Mouse (Mus musculus) kidney, adult 9 months (tissue): Measurements from ENCODE around the gene Numa1.
A peak's percentile ranks its signal among the peaks of the same experiment; 100 is the strongest.
"Not testable (repeated sequence)": the region's sequence is repeated elsewhere in the genome, so short reads cannot be mapped to it uniquely, and the experiment has no call there.

Experiments
- DNase-seq: peaks from one replicate; pipeline ENCODE4 v3.0.0; 2022

Numa1 gene

GRCm38 (mm10) chr7:101998194-101998927, 64.5 kb downstream of the Numa1 start:
- peak; percentile 88 for DNase-seq

DNA sequence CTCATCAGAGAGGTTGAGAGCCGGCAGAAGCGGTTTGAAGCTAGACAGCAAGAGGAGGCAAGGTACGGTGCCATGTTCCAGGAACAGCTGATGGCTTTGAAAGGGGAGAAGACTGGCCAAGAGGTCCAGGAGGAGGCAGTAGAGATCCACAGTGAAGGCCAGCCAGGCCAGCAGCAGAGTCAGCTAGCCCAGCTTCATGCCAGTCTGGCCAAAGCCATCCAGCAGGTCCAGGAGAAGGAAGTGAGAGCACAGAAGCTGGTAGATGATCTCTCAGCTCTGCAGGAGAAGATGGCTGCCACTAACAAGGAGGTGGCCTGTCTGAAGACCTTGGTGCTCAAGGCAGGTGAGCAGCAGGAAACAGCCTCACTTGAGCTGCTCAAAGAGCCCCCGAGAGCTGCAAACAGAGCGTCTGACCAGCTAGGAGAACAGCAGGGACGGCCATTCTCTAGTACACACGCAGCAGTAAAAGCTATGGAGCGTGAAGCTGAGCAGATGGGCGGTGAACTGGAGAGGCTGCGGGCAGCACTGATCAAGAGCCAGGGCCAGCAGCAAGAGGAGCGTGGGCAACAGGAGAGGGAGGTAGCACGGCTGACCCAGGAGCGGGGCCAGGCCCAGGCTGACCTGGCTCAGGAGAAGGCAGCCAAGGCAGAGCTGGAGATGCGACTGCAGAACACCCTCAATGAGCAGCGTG, 65.7 kb downstream of the Numa1 start:
- DNase-seq, result no peak

- DNase-seq, result no peak
Observed at GRCm38 (mm10) chr7:102000296-102000695, 66.4 kb downstream of the Numa1 start.

DNA sequence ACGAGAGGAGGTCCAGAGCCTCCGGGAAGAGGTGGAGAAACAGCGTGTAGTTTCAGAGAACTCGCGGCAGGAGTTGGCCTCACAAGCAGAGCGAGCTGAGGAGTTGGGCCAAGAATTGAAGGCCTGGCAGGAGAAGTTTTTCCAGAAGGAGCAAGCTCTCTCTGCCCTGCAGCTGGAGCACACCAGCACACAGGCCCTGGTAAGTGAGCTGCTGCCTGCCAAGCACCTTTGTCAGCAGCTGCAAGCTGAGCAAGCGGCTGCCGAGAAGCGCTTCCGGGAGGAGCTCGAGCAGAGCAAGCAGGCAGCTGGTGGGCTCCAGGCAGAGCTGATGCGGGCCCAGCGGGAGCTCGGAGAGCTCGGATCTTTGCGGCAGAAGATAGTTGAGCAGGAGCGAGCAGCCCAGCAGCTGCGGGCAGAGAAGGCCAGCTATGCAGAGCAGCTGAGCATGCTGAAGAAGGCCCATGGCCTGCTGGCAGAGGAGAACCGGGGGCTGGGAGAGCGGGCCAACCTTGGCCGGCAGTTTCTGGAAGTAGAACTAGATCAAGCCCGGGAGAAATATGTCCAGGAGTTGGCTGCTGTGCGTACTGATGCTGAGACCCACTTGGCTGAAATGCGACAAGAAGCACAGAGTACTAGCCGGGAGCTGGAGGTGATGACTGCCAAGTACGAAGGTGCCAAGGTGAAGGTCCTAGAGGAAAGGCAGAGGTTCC, 67.2 kb downstream of the Numa1 start:
- no peak for DNase-seq

DNA sequence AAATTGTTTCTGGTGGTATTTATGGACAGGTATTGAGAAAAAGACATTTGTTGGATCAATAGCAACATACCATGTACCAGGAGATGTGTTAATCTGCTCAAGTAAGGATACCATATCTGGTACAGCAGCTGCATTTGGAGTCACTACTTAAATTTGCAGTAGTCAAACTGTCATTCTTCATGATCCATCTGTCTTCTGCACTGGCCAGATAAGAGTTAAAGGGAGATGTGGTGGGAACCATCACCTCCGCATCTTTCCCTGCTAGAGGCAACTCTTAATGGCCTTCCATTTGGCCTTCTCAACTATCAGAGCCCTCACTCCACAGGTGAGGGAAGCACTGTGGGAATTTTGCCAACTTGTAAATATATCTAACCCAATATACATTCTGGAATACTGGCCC, 72.6 kb downstream of the Numa1 start:
- DNase-seq, result no peak

DNA sequence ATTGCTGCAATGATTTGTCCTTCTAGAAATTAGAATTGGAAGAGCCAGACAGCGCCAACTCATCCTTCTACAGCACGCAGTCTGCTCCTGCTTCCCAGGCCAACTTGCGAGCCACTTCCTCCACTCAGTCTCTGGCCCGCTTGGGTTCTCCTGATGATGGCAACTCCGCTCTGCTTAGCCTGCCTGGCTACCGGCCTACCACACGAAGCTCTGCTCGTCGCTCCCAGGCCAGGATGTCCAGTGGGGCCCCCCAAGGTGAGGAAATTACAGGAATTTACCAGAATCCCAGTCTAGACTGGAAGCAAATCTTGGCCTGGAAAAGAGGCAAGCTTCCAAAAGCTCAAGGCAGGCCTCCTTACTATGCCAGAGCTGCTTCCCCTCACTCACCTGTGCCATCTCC, 77.9 kb downstream of the Numa1 start:
- DNase-seq, result no peak

- no peak for DNase-seq
Observed at GRCm38 (mm10) chr7:102013416-102013815, 79.5 kb downstream of the Numa1 start.

DNA sequence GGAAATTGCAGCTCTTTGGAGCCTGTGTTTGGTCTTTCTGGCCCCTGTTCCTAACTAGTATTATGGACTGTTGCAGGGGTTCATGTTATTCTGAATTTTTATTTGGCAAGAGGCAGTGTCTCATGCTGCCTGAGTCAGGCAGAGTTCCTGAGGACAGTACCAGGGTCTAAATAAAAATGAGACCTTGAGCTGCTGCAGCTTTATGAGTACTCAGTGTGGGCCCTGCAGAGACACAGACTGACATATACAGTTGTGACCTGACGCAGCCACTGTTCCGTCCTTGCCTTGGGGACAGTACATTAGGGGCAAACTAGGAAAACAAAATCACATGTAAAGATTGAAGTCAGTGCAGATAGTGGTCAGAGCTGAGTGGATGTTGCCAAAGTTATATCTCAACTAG, 81.1 kb downstream of the Numa1 start:
- no peak for DNase-seq

- DNase-seq, result no peak
Observed at GRCm38 (mm10) chr7:102016936-102017335, 83.0 kb downstream of the Numa1 start.

- peak; percentile 53 for DNase-seq
Observed at GRCm38 (mm10) chr7:102017452-102017851, 83.5 kb downstream of the Numa1 start.

DNA sequence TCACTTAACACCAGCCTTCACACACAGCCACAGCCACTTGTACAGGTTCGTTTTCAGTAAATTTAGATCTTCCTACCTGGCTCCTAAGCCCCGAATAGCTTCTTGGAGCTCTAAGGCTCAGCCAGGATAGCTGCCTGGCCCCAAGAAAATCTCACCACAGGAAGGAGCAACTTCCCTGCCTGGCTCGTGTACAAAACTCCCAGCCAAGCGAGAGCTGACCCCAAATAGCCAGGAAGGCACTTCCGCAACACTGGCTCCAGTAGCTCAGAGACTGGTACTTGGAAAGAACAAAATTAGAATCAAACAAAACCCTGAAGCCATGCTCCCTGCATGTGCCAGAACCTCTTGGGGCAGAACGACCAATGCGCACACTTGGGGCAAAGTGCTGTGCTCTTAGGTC, 84.1 kb downstream of the Numa1 start:
- DNase-seq, result peak; percentile 44

- no peak for DNase-seq
Observed at GRCm38 (mm10) chr7:102018590-102018989, 84.7 kb downstream of the Numa1 start, which contains the start of gene Il18bp. TSS of gene Il18bp (minus strand) at chr7:102018690.

GRCm38 (mm10) chr7:102019362-102019761, 85.5 kb downstream of the Numa1 start:
- DNase-seq, result no peak

- not testable (repeated sequence) for DNase-seq
Observed at GRCm38 (mm10) chr7:102020934-102021333, 87.0 kb downstream of the Numa1 start.

DNA sequence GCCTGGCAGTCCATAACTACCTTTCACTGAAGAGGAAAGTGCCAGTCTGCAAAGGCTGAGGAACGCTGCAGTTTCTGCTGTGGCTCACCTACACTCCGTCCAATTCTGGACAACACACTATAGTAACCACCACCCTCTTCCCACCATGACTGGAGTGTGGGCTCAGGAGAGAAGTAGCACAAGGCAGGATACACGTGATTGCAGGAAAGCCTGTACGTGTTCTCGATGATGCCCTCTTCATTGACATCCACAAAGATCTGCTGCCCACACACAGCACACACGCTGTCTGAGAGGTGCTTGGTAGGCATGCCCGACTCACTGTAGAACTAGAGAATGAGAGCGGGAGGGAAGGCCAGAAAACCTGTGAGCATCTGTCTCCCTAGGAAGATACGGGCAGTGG, 89.9 kb downstream of the Numa1 start:
- no peak for DNase-seq

DNA sequence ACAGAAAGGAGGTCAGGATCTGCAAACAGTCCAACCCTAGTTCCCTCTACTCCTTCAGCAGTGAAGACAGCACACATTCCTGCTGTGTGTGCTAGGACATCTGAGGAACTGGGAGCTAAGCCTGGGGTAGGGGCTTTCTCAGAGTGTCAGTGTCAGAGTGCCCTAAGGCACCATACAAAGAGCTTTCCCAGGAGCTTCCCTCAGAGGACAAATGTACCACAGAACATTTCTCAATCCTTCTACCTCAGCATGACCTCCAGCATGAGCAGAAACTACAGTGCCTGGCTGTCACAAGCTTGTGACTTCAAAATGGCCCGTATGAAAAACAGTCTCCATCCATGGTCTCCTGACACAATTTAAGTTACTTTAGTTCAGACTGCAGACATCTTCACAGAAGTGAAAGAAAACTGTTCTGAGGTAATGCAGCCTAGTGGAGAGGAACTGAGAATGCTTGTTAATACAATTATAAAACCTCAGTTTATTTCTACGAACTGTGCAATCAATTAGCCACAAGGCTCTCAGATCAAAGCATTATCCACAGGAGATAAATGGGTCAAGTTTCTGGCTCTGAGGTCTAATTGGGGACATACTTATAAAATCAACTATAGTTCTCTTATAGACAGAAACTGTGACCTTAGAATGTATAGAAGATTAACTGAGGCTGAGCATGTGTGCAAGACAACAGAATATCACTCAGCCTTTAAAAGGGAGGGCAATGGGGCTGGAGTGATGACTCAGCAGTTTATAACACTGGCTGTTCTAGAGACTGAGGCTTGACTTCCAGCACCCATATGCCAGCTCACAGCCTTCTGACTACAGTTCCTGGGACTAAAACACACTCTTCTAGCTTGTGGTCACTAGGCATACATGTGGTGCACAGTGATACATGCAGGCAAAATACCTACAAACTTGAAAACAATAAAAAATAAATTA, 91.5 kb downstream of the Numa1 start:
- DNase-seq, result no peak

DNA sequence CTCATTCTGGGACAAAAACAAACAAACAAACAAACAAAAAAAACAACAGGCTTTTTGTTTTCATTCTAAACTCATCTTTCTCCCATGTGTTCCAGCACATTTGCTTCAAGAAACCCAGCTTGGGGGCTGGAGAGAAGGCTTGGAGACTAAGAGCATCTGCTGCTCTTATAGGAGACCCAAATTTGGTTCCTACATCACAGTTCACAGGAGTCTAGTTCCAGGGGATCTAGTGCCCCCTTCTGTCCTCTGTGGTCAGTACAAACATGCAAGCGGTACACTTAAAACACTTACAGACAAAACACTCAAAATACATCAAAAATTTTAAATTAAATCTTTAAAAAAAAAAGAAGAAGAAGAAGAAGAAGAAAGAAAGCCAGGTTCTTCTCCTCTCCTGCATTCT, 101.0 kb downstream of the Numa1 start:
- peak; percentile 30 for DNase-seq

- no peak for DNase-seq
Observed at GRCm38 (mm10) chr7:102035534-102035933, 101.6 kb downstream of the Numa1 start.

GRCm38 (mm10) chr7:102037318-102037717, 103.4 kb downstream of the Numa1 start:
- no peak for DNase-seq

DNA sequence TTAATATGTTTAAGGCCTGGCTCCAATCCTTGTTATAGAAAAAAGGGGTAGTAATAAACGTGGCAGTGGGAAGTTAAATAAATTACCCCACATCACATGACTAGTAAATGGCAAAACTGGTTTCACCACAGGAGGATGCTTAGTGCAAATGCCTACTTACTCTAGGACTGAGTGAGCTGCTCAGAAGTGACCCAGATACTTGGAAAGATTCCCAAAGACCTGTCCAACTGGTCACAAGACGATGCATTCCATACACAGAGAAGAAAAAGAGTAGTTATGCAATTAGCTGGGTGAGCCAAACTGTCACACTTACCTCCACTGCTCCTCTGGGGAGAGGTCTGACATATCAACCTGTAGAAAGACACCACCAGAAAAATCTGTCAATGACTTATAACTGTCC, 108.4 kb downstream of the Numa1 start:
- DNase-seq, result peak; percentile 64

- not testable (repeated sequence) for DNase-seq
Observed at GRCm38 (mm10) chr7:102048524-102048923, 114.6 kb downstream of the Numa1 start.

GRCm38 (mm10) chr7:102061353-102061752, 127.4 kb downstream of the Numa1 start:
- DNase-seq, result no peak

GRCm38 (mm10) chr7:102062203-102062602, 128.3 kb downstream of the Numa1 start:
- no peak for DNase-seq
